Mouse (Mus musculus): ENCODE measurements around the gene Actg1. TPM values are rescaled to one million over a fixed set of nuclear protein-coding genes. Genes with fewer than 3 reads are reported as not detected.

The Actg1 gene
- 814 and 932 TPM in 2 replicates for total RNA-seq (2017)

GRCm38 (mm10) chr11:120347791-120348683, at the start of gene Actg1:
Gene Actg1, minus strand, starts transcription at chr11:120348542.
- ATAC-seq (replicated peaks in 1 of 2; ENCODE audit: insufficient read depth in 1 of 2, low FRiP score in 2 of 2, low TSS enrichment in 1 of 2, low read depth in 1 of 2, poor library complexity in 2 of 2, severe bottlenecking in 2 of 2), result peak; percentile 23 to 25; a peak in 2 of 4 replicates

- ATAC-seq (replicated peaks in 1 of 2; ENCODE audit: insufficient read depth in 1 of 2, low FRiP score in 2 of 2, low TSS enrichment in 1 of 2, low read depth in 1 of 2, poor library complexity in 2 of 2, severe bottlenecking in 2 of 2), result no peak
Observed at GRCm38 (mm10) chr11:120397602-120398001, 49.3 kb upstream of the Actg1 start.

GRCm38 (mm10) chr11:120395661-120396060, 47.3 kb upstream of the Actg1 start:
- no peak for ATAC-seq (replicated peaks in 1 of 2; ENCODE audit: insufficient read depth in 1 of 2, low FRiP score in 2 of 2, low TSS enrichment in 1 of 2, low read depth in 1 of 2, poor library complexity in 2 of 2, severe bottlenecking in 2 of 2)

- no peak for ATAC-seq (replicated peaks in 1 of 2; ENCODE audit: insufficient read depth in 1 of 2, low FRiP score in 2 of 2, low TSS enrichment in 1 of 2, low read depth in 1 of 2, poor library complexity in 2 of 2, severe bottlenecking in 2 of 2)
Observed at GRCm38 (mm10) chr11:120388580-120388979, 40.2 kb upstream of the Actg1 start.

- ATAC-seq (replicated peaks in 1 of 2; ENCODE audit: insufficient read depth in 1 of 2, low FRiP score in 2 of 2, low TSS enrichment in 1 of 2, low read depth in 1 of 2, poor library complexity in 2 of 2, severe bottlenecking in 2 of 2), result no peak
Observed at GRCm38 (mm10) chr11:120387157-120387556, 38.8 kb upstream of the Actg1 start.

GRCm38 (mm10) chr11:120386632-120387031, 38.3 kb upstream of the Actg1 start:
- ATAC-seq (replicated peaks in 1 of 2; ENCODE audit: insufficient read depth in 1 of 2, low FRiP score in 2 of 2, low TSS enrichment in 1 of 2, low read depth in 1 of 2, poor library complexity in 2 of 2, severe bottlenecking in 2 of 2), result no peak

- ATAC-seq (replicated peaks in 1 of 2; ENCODE audit: insufficient read depth in 1 of 2, low FRiP score in 2 of 2, low TSS enrichment in 1 of 2, low read depth in 1 of 2, poor library complexity in 2 of 2, severe bottlenecking in 2 of 2), result no peak
Observed at GRCm38 (mm10) chr11:120382509-120382908, 34.2 kb upstream of the Actg1 start.

- no peak for ATAC-seq (replicated peaks in 1 of 2; ENCODE audit: insufficient read depth in 1 of 2, low FRiP score in 2 of 2, low TSS enrichment in 1 of 2, low read depth in 1 of 2, poor library complexity in 2 of 2, severe bottlenecking in 2 of 2)
Observed at GRCm38 (mm10) chr11:120381157-120381556, 32.8 kb upstream of the Actg1 start.

- no peak for ATAC-seq (replicated peaks in 1 of 2; ENCODE audit: insufficient read depth in 1 of 2, low FRiP score in 2 of 2, low TSS enrichment in 1 of 2, low read depth in 1 of 2, poor library complexity in 2 of 2, severe bottlenecking in 2 of 2)
Observed at GRCm38 (mm10) chr11:120380271-120380670, 31.9 kb upstream of the Actg1 start.

- ATAC-seq (replicated peaks in 1 of 2; ENCODE audit: insufficient read depth in 1 of 2, low FRiP score in 2 of 2, low TSS enrichment in 1 of 2, low read depth in 1 of 2, poor library complexity in 2 of 2, severe bottlenecking in 2 of 2), result peak; percentile 83 to 93
Observed at GRCm38 (mm10) chr11:120378611-120379540, 30.5 kb upstream of the Actg1 start, which contains the start of gene Faap100. Gene Faap100, minus strand, starts transcription at chr11:120378764.

GRCm38 (mm10) chr11:120378031-120378610, 29.8 kb upstream of the Actg1 start:
- ATAC-seq (replicated peaks in 1 of 2; ENCODE audit: insufficient read depth in 1 of 2, low FRiP score in 2 of 2, low TSS enrichment in 1 of 2, low read depth in 1 of 2, poor library complexity in 2 of 2, severe bottlenecking in 2 of 2), result no peak

- no peak for ATAC-seq (replicated peaks in 1 of 2; ENCODE audit: insufficient read depth in 1 of 2, low FRiP score in 2 of 2, low TSS enrichment in 1 of 2, low read depth in 1 of 2, poor library complexity in 2 of 2, severe bottlenecking in 2 of 2)
Observed at GRCm38 (mm10) chr11:120377337-120377736, 29.0 kb upstream of the Actg1 start.

- ATAC-seq (replicated peaks in 1 of 2; ENCODE audit: insufficient read depth in 1 of 2, low FRiP score in 2 of 2, low TSS enrichment in 1 of 2, low read depth in 1 of 2, poor library complexity in 2 of 2, severe bottlenecking in 2 of 2), result no peak
Observed at GRCm38 (mm10) chr11:120376302-120377160, 28.2 kb upstream of the Actg1 start.

- no peak for ATAC-seq (replicated peaks in 1 of 2; ENCODE audit: insufficient read depth in 1 of 2, low FRiP score in 2 of 2, low TSS enrichment in 1 of 2, low read depth in 1 of 2, poor library complexity in 2 of 2, severe bottlenecking in 2 of 2)
Observed at GRCm38 (mm10) chr11:120375324-120375723, 27.0 kb upstream of the Actg1 start.

GRCm38 (mm10) chr11:120373820-120374586, 25.7 kb upstream of the Actg1 start:
- ATAC-seq (replicated peaks in 1 of 2; ENCODE audit: insufficient read depth in 1 of 2, low FRiP score in 2 of 2, low TSS enrichment in 1 of 2, low read depth in 1 of 2, poor library complexity in 2 of 2, severe bottlenecking in 2 of 2), result no peak

GRCm38 (mm10) chr11:120373025-120373424, 24.7 kb upstream of the Actg1 start:
- no peak for ATAC-seq (replicated peaks in 1 of 2; ENCODE audit: insufficient read depth in 1 of 2, low FRiP score in 2 of 2, low TSS enrichment in 1 of 2, low read depth in 1 of 2, poor library complexity in 2 of 2, severe bottlenecking in 2 of 2)

Data from hematopoietic stem cell, adult 5-6 weeks (primary cell).